Mouse (Mus musculus) thymus, postnatal 4 days (tissue): ENCODE measurements around the gene Fam135a.
"Not testable (repeated sequence)": the region's sequence is repeated elsewhere in the genome, so short reads cannot be mapped to it uniquely, and the experiment has no call there.

Source experiments
- DNase-seq: peaks from one replicate; pipeline ENCODE4 v3.0.0; 2021

Gene Fam135a

GRCm38 (mm10) chr1:24066706-24067105, 33.4 kb downstream of the Fam135a start:
- no peak for DNase-seq

DNA sequence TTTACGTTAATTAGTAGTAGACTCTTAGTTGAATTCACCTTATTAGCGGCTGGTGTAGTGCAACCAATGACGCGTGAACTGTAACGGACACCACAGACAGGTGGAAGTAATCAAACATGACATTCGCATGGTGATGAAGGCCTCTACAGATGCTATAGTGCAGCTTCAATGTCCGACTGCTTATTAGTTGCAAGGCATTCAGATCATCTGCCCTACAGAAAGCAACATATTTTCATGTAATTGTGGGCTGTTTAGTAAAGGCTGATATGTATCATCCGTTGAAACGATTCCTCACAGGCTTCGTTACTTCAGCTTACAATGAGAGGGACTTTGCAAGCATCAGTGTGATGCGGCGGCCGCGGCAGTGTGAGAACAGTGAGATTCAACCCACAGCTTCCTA, 44.4 kb downstream of the Fam135a start:
- DNase-seq, result no peak

DNA sequence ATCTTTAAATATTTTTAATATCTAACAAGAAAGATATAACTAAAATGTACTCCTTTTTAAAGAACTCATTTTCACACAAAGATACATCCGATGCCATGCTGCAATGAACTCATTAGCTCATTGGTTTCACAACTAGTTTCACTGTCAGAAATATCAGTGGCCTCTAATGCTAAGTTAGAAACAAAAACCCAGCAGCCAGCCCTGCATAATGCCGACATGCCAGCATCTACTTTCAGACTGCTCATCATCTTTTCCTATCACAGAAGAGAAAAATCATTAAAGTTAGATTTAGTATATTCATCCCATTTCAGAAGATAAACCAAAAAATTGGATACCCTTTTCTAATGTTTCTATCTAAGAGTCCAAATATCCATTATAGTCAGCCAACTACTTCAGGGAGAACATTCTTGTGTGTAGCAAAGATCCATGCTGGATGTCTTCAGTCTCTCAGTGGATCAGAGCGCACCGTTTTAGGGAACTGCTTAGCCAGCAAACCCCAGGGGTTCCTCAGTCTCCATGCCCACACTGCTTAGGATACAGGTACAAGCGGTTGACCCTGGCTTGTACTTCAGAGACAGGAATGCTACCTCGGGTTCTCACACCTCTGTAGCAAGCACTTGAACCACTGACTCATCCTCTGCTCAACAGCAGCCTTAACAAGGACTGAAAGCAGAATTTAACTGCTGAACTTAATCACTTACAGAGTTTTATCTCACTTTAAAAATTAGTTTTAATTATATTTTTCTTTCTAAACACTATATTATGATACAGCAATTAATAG, 53.2 kb downstream of the Fam135a start:
- DNase-seq, result no peak

DNA sequence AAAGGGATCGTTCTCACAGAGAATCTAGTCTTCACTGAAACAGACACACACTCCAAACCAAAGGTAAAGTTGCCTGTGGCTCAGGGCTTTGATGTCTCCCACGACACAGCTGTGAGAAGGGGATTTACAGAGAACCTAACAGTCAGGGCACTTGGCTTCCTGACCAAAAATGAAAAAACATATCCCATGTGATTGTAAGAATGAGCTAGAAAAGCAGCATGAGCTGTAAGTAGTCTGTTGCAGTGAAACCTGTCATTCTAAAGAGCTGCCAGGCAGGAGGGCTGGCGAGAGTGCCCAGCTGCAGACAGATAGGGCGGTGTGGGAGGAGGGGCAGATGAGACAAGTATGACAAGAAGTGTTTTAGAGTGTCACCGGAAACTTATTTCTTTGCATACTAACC, 54.5 kb downstream of the Fam135a start:
- peak; percentile 61 for DNase-seq

GRCm38 (mm10) chr1:24043007-24043406, 57.1 kb downstream of the Fam135a start:
- DNase-seq, result no peak

- no peak for DNase-seq
Measured at GRCm38 (mm10) chr1:24033759-24034423, 66.2 kb downstream of the Fam135a start.

GRCm38 (mm10) chr1:24010821-24011220, 89.3 kb downstream of the Fam135a start:
- DNase-seq, result no peak

- DNase-seq, result no peak
Measured at GRCm38 (mm10) chr1:24010016-24010415, 90.1 kb downstream of the Fam135a start.

- DNase-seq, result no peak
Measured at GRCm38 (mm10) chr1:24007621-24008020, 92.5 kb downstream of the Fam135a start.

DNA sequence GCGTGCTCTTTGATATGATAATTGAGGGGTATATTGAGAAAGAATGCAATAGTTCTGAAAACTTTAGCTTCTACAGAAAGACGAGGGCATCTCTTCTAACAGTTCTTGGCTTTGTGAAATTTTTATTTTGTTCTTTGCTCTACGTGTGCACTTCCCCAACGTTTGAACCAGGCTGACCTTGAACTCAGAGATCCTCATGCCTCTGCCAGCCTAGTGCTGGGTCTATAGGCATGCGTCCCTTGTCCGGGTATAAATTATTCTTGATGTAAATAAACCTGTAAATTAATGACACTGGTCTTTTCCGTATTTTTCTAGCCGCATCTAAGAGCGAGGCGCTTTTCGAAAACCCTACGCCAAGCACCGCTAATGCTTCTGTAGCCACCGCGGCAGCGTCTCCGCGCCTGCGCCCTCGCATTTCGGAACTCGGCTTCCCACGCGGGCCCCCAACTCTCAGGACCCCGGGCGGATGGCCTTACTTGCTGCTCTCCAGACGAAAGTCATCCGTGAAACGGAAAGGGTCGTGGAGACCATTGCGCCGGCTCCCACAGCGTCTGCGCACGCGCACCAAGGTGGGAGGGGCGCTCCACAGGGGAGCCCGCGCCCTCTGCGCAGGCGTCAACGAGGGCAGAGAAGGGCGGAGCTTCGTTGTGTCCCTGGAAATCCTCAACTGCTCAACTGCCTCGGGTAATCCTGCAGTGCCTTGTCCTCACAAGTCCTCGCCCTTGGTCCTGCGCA, 94.9 kb downstream of the Fam135a start, which contains the start of gene Sdhaf4:
Gene Sdhaf4 (minus strand): TSS at position 587 of the 735 bp plus-strand sequence.
- peak; percentile 97 for DNase-seq

- no peak for DNase-seq
Measured at GRCm38 (mm10) chr1:23999318-23999717, 100.8 kb downstream of the Fam135a start.

DNA sequence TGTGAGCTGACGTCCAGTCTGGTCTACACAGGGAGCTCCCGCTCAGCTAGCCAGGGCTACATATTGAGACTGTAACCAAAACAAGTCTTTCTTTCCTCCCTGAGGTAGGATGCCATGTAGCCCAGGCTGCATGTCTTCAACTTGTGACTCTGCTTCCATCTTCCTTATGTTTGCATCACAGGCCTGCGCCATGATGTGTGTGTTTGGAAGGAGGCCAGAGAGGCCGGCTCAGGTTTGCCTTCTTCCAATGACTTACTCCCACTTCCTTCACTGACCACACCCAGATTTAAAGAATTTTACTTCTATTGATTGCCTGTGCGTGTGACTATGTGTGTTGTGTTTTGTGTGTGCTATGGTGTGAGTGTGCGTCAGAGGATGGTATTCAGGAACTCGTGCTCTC, 101.3 kb downstream of the Fam135a start:
- DNase-seq, result no peak

GRCm38 (mm10) chr1:23998120-23998810, 101.9 kb downstream of the Fam135a start:
- DNase-seq, result no peak

- no peak for DNase-seq
Measured at GRCm38 (mm10) chr1:23997493-23997892, 102.6 kb downstream of the Fam135a start.

GRCm38 (mm10) chr1:23995420-23995819, 104.7 kb downstream of the Fam135a start:
- no peak for DNase-seq

DNA sequence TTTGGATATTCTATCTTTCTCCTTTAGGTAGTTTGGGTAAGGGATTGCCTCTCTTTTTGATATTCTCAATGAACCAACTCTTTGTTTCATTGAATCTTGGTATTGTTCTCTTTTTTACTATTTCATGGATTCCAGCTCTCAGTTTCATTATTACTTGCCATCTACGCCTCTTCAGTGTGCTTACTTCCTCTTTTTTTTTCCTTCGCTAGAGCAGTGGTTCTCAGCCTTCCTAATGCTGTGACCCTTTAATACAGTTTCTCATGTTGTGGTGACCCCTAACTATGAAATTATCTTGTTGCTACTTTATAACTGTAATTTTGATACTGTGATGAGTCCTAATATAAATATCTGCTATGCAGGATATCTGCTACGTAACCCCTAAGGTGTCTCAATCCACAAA, 117.0 kb downstream of the Fam135a start:
- no peak for DNase-seq

GRCm38 (mm10) chr1:23978281-23978680, 121.9 kb downstream of the Fam135a start:
- no peak for DNase-seq

GRCm38 (mm10) chr1:23971159-23971558, 129.0 kb downstream of the Fam135a start:
- not testable (repeated sequence) for DNase-seq

GRCm38 (mm10) chr1:23968027-23968725, 132.0 kb downstream of the Fam135a start:
- no peak for DNase-seq

DNA sequence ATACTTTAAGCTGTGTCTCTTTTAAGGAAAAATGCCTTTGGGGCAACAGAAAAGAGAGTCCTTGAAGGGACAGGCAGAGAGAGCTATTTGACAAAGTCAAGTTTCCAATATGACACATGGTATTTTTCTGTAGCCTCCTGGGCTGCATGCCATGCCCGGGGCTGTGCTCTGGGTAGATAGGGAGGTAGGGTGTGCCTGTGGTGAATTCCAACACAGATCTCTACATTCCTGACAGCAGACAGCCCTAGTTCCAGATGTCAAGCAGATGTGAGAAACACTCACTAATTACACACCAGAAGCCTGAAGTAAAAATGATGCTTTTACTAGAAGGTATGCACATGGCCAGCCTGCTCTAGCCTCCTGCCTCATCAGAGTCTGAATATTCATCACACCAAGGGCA, 133.9 kb downstream of the Fam135a start:
- DNase-seq, result no peak
